In the genomic region with DNA sequence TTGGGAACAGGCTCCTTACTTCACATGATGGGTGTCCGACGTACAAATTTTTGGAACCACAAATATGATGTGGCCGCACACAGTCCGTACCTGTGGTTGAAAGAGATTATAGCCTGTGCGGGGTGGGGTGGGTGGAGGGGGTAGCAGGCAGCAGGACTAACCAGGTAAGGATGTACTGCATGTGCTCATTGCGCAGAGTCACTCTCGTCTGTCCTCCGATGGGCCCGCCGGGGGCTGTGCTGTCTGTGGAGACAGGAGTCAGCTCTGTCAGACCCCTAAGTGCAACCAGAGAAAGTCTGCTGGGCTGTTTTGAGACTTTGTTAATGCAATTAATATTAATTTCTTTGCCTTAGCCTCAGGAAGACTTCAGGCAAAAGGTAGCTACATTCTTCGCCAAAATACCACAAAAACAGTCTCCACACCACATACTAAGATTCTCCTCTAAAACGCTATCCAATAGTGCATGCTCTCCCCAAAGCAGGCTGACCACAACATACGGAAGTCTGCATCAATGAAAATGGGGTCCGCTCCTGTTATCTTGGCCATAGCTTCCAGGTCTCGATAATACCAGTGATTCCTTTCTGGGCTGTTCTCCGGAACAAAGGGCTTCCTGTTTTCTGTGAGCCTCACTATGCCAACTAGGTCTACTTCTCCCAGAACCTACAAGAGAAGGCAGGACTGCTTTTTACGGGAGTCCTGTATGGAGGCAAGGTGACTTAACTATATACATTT, we compare ENCODE assay signal across 15 mouse cellular contexts. TPM values are rescaled to one million over a fixed set of nuclear protein-coding genes. Genes with fewer than 3 reads are reported as not detected.
DNase-seq lines count a peak whose midpoint lies in the region; ATAC-seq and TF ChIP-seq lines count a peak whose summit lies in the region.
"Had no signal": no experiment of that assay in that cellular context is flagged by ENCODE, and none has a peak within 500 bp of the region (broad histone marks: within the 10 kb centered on the region; RNA-seq: fewer than 3 reads in every experiment).

No protein-coding gene starts in this region.

- H3K4me1 ChIP-seq in ES-Bruce4 (ENCODE audit: control insufficient read depth, insufficient read depth, low read length) = no peaks in the 10 kb centered on the region
- peaks cover 76% of the 10 kb centered on the region for H3K4me1 ChIP-seq in liver, embryonic 12.5 days

- TF ChIP-seq CTCF in ES-Bruce4 (IDR thresholded peaks at IDR 0.05; ENCODE audit: low read depth, low read length) = no peak

- peak overlapping the region; percentile 35 for H3K27ac ChIP-seq in ES-Bruce4 (ENCODE audit: insufficient read depth, low read length)
- H3K27ac ChIP-seq in liver, embryonic 12.5 days = peak overlapping the region; percentile 82
- H3K27ac ChIP-seq: heart, embryonic 10.5 days; hindbrain, embryonic 13.5 days; stomach, embryonic 15.5 days had no signal

- peak; percentile 3 for DNase-seq in layer of hippocampus, adult 11-12 months (ENCODE audit: low spot score)
- DNase-seq in layer of hippocampus, postnatal 10 days (ENCODE audit: low spot score in 2 of 2) = no peak
- DNase-seq in ZHBTc4 (ENCODE audit: low read depth, low spot score) = peak; percentile 38
- no peak for DNase-seq in adrenal gland, adult 2 months
- no peak for DNase-seq in gastrocnemius, postnatal 4 days (ENCODE audit: low spot score in 2 of 2)
- DNase-seq in retina, embryonic 14.5 days (ENCODE audit: low spot score) = no peak
- DNase-seq: cerebellum, adult 18-20 months; kidney, adult 2 months; lung, postnatal 4 days; retina, postnatal 1 day had no signal

- H3K27me3 ChIP-seq in ES-Bruce4 (ENCODE audit: control insufficient read depth, insufficient read depth, low read length, poor library complexity, severe bottlenecking) = no peaks in the 10 kb centered on the region
- H3K27me3 ChIP-seq in liver, embryonic 12.5 days (replicated peaks) = no peaks in the 10 kb centered on the region
- H3K27me3 ChIP-seq: hindbrain, embryonic 13.5 days; stomach, embryonic 15.5 days had no signal

- no peak for ATAC-seq in liver, embryonic 12.5 days

- no peaks in the 10 kb centered on the region for H3K9me3 ChIP-seq in ES-Bruce4 (replicated peaks; ENCODE audit: control insufficient read depth, insufficient read depth, low read length, poor library complexity, severe bottlenecking)
- no peaks in the 10 kb centered on the region for H3K9me3 ChIP-seq in liver, embryonic 12.5 days (replicated peaks)
- H3K9me3 ChIP-seq: heart, embryonic 10.5 days; hindbrain, embryonic 13.5 days; stomach, embryonic 15.5 days had no signal

- H3K36me3 ChIP-seq in ES-Bruce4 (ENCODE audit: control insufficient read depth, insufficient read depth, low read length, poor library complexity, severe bottlenecking) = peaks cover 41% of the 10 kb centered on the region
- peaks cover 56% of the 10 kb centered on the region for H3K36me3 ChIP-seq in liver, embryonic 12.5 days

- 40% methylated on average over 17 of the region's 17 CpGs for WGBS in liver, embryonic 12.5 days (ENCODE audit: insufficient replicate concordance)

- no peak for TF ChIP-seq EP300 in ES-Bruce4 (IDR thresholded peaks at IDR 0.05; ENCODE audit: insufficient read depth, low read depth, low read length)

- no peak for TF ChIP-seq POLR2A in ES-Bruce4 (IDR thresholded peaks at IDR 0.05; ENCODE audit: insufficient read depth, low read length)

- H3K4me3 ChIP-seq in ES-Bruce4 (ENCODE audit: low read depth, low read length) = no peak overlapping the region
- peak overlapping the region; percentile 76 for H3K4me3 ChIP-seq in liver, embryonic 12.5 days
- H3K4me3 ChIP-seq: hindbrain, embryonic 13.5 days; stomach, embryonic 15.5 days had no signal

- H3K9ac ChIP-seq in ES-Bruce4 (ENCODE audit: low read depth, poor library complexity, severe bottlenecking) = no peak overlapping the region
- peak overlapping the region; percentile 31; the same call in 1 of the 2 replicates for H3K9ac ChIP-seq in liver, embryonic 12.5 days
- H3K9ac ChIP-seq: stomach, embryonic 15.5 days had no signal

- peak overlapping the region; percentile 95 for H3K4me2 ChIP-seq in liver, embryonic 12.5 days
- H3K4me2 ChIP-seq: hindbrain, embryonic 13.5 days had no signal

RNA-seq across cellular contexts. Expression of gene Surf2, which starts 2.6 kb away (rescaled TPM):
- 10 to 100 TPM; 35.4 to 38.7 TPM for total RNA-seq in layer of hippocampus, postnatal 10 days (2021)
- 47.7 and 62.5 TPM in 2 replicates for polyA plus RNA-seq in ES-Bruce4 (2011; ENCODE audit: insufficient read depth, insufficient read length, low read depth, missing spikeins)
- polyA plus RNA-seq in liver, embryonic 12.5 days (2016; fragmentation: Nextera tagmentation; extraction: Ambion mirVana) = 46.3 and 48.1 TPM in 2 replicates
- 10 to 100 TPM; 38.4 to 47.9 TPM for total RNA-seq in adrenal gland, adult 2 months (2021)
- 22.5 and 28.5 TPM in 2 replicates for polyA plus RNA-seq in adrenal gland, adult 2 months (2012; rRNA removed)
- 10 to 100 TPM; 15.5 to 17.8 TPM for total RNA-seq in gastrocnemius, postnatal 4 days (2021)

RNA-seq across cellular contexts. Expression of gene Surf1, which starts 2.7 kb away (rescaled TPM):
- 10 to 100 TPM; 81.5 to 83.5 TPM for total RNA-seq in layer of hippocampus, postnatal 10 days (2021)
- polyA plus RNA-seq in ES-Bruce4 (2011; ENCODE audit: insufficient read depth, insufficient read length, low read depth, missing spikeins) = 40.6 and 41.1 TPM in 2 replicates
- polyA plus RNA-seq in liver, embryonic 12.5 days (2016; fragmentation: Nextera tagmentation; extraction: Ambion mirVana) = 41.6 and 42.5 TPM in 2 replicates
- 100 to 1,000 TPM; 108 to 115 TPM for total RNA-seq in adrenal gland, adult 2 months (2021)
- 67.9 and 77.7 TPM in 2 replicates for polyA plus RNA-seq in adrenal gland, adult 2 months (2012; rRNA removed)
- total RNA-seq in gastrocnemius, postnatal 4 days (2021) = 10 to 100 TPM; 38.9 to 44.9 TPM

RNA-seq across cellular contexts. Expression of gene Rpl7a, which starts 3.0 kb away (rescaled TPM):
- total RNA-seq in layer of hippocampus, postnatal 10 days (2021) = 100 to 1,000 TPM; 346 to 356 TPM
- 717 and 722 TPM in 2 replicates for polyA plus RNA-seq in ES-Bruce4 (2011; ENCODE audit: insufficient read depth, insufficient read length, low read depth, missing spikeins)
- 560 and 587 TPM in 2 replicates for polyA plus RNA-seq in liver, embryonic 12.5 days (2016; fragmentation: Nextera tagmentation; extraction: Ambion mirVana)
- total RNA-seq in adrenal gland, adult 2 months (2021) = 100 to 1,000 TPM; 543 to 545 TPM
- polyA plus RNA-seq in adrenal gland, adult 2 months (2012; rRNA removed) = 233 and 258 TPM in 2 replicates
- total RNA-seq in gastrocnemius, postnatal 4 days (2021) = 100 to 1,000 TPM; 463 to 500 TPM

RNA-seq across cellular contexts. Expression of gene Med22, which starts 3.1 kb away (rescaled TPM):
- total RNA-seq in layer of hippocampus, postnatal 10 days (2021) = 10 to 100 TPM; 44.5 to 45.9 TPM
- polyA plus RNA-seq in ES-Bruce4 (2011; ENCODE audit: insufficient read depth, insufficient read length, low read depth, missing spikeins) = 11.1 and 12.6 TPM in 2 replicates
- polyA plus RNA-seq in liver, embryonic 12.5 days (2016; fragmentation: Nextera tagmentation; extraction: Ambion mirVana) = 30.0 and 32.1 TPM in 2 replicates
- 10 to 100 TPM; 48.3 to 56.8 TPM for total RNA-seq in adrenal gland, adult 2 months (2021)
- 45.0 and 45.5 TPM in 2 replicates for polyA plus RNA-seq in adrenal gland, adult 2 months (2012; rRNA removed)
- total RNA-seq in gastrocnemius, postnatal 4 days (2021) = 10 to 100 TPM; 30.6 to 34.7 TPM

RNA-seq across cellular contexts. Expression of gene Surf6, which starts 10.9 kb away (rescaled TPM):
- total RNA-seq in layer of hippocampus, postnatal 10 days (2021) = 10 to 100 TPM; 31.5 to 33.9 TPM
- polyA plus RNA-seq in ES-Bruce4 (2011; ENCODE audit: insufficient read depth, insufficient read length, low read depth, missing spikeins) = 48.3 and 48.5 TPM in 2 replicates
- polyA plus RNA-seq in liver, embryonic 12.5 days (2016; fragmentation: Nextera tagmentation; extraction: Ambion mirVana) = 21.6 and 23.8 TPM in 2 replicates
- 10 to 100 TPM; 23.9 to 26.6 TPM for total RNA-seq in adrenal gland, adult 2 months (2021)
- 5.1 and 5.2 TPM in 2 replicates for polyA plus RNA-seq in adrenal gland, adult 2 months (2012; rRNA removed)
- total RNA-seq in gastrocnemius, postnatal 4 days (2021) = 10 to 100 TPM; 15.7 to 17.6 TPM

Comparison
In these comparisons a context has a peak if more than half of its experiments do, and no peak if none do; other contexts are left out.
1. DNase-seq: peak in layer of hippocampus, adult 11-12 months (single experiment) and ZHBTc4 (single experiment); none in layer of hippocampus, postnatal 10 days (0 of 2), adrenal gland, adult 2 months (single experiment), gastrocnemius, postnatal 4 days (0 of 2) and retina, embryonic 14.5 days (single experiment).